Mouse (Mus musculus) kidney, adult 11 months (tissue): Measurements from ENCODE around the gene Atg9b.
"Not testable (repeated sequence)": the region's sequence is repeated elsewhere in the genome, so short reads cannot be mapped to it uniquely, and the experiment has no call there.

Experiments
- DNase-seq: peaks from one replicate; pipeline ENCODE4 v3.0.0; 2022

Gene Atg9b

DNA sequence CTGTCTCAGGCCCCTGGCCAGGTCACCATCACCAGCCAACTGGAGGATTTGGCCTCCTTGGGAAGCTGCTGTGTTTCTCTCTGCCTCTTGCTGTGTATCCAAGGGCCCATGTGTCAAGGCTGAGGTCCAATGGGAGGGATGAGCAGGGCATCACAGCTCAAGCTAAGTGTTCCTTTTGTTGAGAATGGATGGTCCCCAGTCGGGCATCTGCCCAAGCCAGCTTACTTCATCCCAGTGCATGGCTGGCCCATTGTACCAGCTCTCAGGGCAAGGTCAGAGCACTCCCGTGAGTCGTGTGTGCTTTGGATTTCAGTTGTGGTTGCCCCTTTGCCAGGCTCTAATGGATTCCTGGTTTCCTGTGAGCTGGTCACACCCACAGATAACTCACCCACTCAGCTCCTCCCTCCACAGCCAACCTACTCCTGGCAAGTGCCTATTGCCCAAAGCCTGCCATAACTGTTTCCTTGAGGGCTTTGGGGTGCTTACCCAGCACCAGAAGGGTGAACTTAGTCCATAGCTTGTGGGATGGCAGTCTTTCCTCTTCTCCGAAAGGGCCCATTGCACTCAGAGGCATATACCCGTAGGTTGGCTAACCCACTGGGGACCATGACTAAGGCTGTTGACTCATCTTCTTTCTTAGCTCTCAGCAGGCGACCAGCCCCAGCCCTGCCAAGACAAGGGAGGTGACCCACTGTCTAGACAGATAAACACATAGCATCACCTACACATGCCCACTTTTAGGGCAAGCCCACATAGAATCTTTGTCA, 12.8 kb upstream of the Atg9b start:
- DNase-seq = no peak

DNA sequence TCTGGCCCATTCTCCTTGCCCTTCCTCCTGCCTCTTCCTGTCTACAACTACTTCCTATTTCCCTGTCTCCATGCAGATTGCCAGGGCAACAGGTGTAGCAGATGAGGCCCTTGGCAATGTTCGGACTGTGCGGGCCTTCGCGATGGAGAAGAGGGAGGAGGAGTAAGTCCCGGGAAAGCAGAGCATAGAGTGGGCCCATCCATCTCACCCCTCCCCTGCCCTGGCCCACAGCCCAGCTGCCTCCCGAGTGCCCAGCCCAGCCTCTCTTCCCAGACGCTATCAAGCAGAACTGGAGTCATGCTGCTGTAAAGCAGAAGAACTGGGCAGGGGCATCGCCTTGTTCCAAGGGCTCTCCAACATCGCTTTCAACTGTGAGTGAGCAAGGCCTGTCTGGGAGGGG, 10.0 kb upstream of the Atg9b start:
- DNase-seq = no peak

DNA sequence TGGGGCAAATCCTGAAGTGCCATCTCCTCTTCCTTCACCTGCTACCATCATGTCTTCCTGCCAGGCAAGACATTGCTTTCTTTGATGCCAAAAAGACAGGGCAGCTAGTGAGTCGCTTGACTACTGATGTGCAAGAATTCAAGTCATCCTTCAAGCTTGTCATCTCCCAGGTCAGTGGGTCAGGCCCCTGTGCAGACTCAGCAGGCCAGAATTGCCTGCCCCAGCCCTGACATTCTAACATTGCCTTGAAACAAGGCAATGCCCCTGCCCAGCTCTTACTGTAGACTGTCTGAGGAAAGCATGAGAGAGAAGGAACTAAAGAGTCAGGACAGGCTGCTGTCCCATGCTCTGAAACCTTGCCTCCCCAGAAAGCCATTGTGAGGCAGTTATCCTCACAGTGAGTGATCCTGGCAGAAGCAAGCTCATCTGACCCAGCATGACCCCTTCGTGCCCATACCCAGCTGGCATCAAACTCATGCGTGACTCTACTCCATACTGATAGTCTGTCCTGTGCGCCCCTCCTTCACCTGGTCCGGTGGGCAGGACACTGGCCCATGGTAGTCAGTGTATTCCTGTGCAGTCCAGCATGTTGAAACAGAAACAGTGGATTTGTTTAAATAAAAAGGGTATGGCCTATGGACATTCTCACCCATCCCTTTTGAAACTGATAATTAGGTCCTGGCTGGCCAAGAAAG, 9.1 kb upstream of the Atg9b start:
- no peak for DNase-seq

DNA sequence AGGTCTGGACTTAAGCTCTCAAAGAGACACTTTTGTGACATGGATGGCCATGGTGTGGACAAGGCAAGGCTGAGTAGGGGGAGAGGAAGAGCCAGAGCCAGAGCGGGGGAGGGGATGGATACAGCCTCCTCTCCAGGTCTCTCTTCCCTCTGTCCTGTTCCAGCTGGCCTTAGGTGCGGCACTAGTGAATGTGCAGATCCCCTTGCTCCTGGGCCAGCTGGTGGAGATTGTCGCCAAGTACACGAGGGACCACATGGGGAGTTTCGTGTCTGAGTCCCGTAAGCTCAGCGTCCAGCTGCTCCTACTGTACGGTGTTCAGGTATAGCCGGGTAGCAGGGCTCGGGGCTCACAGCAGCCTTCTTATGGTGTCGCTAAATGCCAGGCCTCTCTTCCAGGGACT, 8.4 kb upstream of the Atg9b start:
- DNase-seq = no peak

DNA sequence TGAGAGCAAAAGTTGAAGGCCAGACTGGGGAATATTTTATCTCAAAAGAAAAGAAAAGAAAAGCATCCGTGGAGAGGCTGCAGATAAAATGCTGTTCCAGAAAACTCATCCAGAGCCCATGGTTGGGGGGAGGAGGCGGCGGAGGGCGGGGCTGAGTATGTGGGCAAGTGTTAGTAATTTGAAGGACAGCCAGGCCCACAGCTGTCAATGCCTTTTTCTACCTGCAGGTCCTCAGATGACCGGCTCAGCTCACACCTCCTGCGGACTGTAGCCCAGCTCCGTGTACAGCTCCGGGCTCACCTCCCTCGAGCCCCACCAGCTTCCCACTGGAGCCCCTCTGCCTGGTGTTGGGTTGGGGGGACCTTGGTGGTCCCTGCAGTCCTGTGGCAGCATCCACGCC, 7.7 kb upstream of the Atg9b start:
- DNase-seq = no peak

DNA sequence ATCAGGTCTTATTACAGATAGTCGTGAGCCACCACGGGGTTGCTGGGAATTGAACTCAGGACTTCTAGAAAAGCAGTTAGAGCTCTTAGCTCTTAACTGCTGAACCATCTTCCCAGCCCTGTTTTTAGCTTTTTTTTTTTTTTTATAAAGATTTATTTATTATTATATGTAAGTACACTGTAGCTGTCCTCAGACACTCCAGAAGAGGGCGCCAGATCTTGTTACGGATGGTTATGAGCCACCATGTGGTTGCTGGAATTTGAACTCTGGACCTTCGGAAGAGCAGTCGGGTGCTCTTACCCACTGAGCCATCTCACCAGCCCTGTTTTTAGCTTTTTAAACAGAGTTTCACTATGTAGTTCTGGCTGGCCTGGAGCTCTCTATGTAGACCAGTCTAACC, 4.3 kb upstream of the Atg9b start:
- DNase-seq = not testable (repeated sequence)

DNA sequence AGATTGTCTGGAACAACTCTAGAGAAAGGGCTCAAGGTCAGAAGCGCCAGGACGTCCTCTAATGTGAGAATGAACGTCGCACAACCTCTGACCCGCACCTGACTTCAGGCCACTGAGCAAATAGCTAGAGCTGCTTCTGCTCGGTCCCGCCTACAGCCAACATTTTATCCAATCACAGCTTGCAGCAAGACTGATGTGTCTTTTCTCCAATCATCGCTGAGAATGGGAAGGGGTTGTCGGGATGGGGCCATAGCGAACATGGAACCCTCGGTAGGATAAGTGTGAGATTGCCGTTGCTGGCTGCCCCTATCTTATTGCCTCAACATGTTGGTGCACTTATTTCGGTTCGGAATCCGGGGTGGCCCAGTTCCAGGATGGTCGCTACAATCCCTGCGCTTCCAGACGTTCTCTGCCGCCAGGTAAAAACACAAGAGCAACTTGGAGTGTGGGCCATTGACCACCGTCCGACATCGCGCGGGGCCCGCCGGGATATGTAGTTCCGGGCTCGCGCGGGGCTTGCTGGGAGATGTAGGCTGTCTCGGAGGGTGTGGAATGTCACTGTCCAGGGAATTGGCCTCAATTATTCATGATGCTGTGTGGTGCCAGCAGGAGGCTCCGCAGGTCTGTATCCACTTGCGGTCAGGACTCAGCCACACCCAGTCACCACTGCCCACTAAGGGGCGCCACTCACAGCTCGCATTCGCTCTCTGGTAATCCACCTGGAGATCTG, 2.4 kb upstream of the Atg9b start:
- DNase-seq = peak; percentile 98

DNA sequence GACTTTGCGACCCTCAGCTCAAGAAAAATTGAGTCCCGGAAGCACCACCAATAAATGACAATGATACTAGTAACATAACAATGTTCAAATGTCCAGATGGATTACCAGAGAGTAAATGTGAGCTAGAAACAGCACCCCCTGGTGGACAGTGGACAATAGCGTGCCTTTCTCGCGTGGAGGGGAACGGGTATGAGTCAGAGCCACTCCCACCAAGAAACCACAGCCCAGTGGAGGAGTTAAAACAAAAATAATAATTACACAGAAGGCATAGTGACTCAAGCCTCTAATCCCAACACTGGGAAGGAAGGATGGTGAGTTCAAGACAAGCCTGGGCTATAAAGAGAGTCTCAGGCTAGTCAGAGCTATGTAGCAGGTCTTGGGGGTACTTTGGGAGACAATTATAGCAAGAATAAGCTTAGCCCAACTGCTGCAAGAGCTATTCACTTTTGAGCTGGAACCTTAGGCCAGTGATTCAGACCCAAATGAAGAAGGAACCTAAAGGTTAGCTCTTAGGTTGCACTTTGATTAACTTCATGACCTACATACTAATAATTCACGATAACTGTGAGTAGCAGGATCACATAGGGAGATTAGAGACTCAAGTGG, 1.6 kb upstream of the Atg9b start, which contains the start of gene Abcb8:
Gene Abcb8, plus strand, starts transcription at position 272 of the 606 bp plus-strand sequence.
- DNase-seq = peak; percentile 72

DNA sequence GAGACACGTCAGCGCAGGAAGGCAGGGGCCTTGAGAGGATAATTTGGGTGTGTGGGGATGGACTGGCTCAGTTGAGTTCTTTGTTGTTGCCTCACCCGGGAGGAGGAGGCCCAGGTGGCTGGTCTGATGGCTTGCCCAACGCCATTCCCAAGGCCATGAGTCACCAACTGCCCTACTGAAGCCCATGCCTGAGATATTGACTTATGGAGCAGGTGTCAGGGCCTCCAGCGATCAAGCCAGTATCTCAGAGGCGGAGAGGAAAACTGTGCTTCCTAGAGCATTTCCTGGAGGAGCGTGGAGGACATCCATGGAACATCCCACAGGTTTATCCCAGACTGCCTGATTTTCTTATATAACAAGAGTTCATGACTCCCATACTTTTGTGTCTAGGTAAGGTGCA, 781 bp upstream of the Atg9b start:
- peak; percentile 27 for DNase-seq

DNA sequence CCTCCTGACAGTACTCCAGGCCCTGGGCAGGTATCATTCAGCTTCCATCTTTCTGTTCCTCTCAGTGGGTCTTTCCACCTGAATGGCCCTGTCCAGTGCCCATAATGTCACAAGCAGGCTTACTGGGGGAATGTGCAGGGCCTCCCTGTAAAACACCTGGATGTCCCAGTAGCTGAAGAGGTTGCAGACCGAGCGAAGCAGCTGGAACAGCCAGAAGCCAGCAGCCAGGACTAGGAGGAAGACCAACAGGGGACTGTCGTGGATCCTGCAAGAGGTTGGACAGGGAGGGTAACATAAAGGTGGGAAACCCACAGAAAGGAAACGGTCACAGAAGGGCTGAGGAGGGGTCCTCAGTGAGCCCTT, 2.3 kb downstream of the Atg9b start:
- DNase-seq = no peak

DNA sequence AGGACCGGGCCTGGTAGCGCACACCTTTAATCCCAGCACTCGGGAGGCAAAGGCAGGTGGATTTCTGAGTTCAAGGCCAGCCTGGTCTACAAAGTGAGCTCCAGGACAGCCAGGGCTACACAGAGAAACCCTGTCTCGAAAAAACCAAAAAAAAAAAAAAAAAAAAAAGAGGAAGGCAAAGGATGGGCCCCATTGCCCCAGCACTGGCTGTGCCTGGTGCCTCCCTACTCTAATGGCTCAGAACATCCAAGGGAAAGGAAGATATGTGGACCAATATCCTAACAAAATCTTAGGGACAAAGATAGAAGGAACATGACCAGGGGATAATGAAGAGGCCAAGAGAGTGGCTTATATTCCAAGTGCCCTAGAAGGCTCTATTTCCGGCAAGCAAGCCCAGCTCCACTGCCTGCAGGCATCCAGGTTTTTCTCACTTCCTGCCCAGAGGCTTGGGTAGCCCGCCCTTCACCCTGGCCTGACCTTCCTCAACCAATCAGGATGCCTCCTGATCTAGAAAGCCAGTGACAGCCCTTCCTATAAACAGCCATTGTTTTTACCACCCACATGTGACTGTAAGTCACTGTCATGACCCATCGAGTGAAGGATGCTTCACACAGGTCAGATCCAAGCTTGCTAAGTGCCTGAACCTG, 2.8 kb downstream of the Atg9b start:
- DNase-seq = peak; percentile 32

DNA sequence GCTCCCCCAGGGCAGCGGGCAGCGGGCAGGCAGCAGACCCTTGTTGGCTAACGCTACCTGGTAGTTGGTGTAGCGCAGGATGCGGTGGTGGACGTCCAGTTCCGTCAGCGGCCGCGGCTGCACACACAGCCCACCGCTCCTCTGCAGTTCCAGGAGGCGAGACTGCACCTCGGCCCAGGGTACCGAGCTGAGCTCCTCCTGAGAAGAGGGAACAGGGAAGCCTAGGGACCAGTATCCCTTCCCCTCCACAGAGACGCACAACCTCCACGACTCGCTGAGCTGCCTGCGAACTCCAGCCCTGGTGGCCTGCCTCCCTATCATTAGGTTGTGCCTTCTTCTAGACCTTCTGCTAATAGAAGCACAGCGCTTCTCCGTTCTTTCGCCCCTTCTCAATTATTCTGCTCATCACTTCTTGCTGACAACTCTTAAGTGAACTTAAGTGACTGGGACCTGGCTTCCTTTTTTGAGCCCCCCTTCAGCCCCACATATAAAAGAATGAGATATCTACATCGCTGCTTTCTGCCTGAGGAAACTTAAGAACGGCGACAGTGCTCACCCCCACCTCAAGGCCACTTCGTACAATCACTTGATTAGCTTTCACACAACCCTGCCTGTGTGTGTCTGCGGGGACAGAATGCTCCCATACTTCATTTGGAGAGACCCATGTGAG, 3.6 kb downstream of the Atg9b start:
- no peak for DNase-seq

DNA sequence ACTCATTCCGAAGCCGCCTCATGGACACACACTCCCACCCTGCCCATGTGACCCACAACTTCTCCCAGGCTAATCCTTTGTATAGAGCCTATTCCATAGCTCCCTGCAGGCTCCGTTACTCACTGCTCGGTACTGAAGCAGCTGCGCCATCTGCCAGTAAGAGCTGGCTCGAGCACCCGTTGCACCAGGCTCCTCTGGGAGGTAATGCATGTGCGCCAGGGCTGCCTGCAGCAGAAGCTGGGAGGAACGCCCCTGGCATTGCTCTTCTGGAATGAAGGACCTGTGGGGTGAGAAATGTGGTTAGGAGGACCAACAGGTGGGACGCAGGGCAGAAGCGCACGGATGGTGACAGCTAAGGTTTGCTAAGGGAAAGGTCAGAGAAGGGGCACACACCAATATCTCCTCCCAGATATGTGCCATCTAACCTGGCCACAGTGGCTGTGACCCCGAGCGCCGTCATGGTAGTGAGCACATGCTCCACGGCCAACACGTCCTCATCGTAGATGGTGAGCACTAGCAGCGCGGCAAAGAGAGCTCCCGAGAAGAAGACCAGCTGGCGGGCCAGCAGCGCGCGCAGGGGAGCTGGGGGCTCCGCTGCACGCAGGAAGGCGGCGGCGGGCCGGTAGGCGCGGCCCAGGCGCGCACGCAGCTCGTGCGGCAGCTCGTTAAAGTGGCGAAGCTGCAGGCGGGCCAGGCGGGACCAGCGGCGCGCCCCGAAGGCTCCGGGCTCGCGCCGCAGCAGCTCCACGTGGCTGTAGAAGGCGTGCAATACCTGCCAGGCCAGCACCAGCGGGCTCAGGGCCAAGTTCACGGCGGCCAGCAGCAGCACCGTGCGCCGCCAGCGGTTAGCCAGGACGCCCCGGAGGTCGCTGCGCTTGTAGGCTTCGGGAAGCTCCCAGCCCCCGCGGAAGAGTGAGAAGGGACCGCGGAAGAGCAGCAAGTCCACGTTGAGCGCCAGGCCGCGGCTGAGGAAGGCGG, 4.4 kb downstream of the Atg9b start:
- peak; percentile 72 for DNase-seq

DNA sequence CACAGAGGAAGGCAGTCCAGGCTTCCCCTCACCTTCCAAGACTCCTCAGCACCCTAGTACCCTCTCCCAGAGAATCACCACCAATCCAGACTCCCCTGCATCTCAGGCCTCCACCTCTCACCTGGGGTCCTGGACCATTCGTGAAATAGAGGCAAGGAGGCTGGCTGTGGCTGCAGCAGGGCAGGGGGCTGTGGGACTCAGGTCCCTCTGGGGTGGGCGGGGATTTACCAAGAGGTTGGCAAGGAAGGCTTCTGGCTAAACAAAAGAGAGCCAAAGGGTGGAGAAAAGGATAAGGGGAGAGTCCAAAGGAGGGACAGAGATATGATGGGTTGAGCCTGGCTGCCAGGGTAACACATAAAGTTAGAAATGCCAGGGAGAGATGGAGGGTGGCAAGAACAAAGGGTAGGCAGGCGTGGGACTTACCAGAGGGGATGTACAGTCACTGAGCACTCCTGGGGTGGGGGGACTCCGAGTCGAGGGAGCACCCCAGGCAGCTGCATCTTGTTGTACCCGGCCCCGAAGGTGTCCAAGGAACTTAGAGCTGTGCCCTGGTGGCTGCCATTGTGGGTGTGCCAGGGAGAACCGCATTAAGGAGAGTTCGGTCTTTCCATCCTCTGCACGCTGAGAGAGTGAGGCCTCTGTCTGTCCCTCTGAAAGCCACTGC, 5.9 kb downstream of the Atg9b start:
- no peak for DNase-seq

DNA sequence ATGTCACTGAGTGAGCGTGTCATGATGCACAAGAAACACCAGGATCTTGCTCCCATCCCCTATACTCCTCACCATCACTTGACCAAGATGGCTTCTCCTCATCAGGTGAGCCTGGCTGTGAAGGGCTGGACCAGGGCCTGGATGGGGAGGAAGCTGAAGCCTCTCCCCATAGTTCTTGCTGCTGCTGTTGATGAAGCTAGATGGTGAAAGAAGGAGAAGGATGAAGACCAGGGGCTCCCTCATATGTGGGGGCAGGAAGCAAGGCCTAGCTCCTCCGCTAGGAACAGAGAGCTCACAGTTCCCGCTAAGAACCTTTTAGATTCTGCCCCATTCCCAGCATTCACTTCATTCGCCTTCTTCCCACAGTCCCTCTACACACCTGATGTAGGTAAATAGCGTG, 6.6 kb downstream of the Atg9b start:
- no peak for DNase-seq

DNA sequence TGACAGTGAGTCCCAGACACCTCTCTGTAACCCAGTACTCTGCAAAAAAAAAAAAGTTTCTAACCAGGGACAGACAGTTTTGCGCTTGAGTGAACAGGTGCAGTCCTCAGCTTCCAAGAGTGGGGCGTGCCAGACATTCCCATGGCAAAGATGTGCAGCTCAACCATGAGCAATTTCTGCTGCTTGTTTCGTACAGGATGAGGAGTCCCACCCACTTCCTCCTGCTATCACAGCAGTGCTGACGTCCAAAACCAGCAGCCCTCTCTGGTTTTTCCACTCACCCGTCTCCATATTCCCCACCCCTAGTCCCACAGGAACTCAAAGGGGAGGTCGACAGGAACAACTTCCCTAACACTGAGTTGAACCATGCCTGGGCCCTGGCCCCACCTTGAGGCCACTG, 7.5 kb downstream of the Atg9b start:
- peak; percentile 54 for DNase-seq

DNA sequence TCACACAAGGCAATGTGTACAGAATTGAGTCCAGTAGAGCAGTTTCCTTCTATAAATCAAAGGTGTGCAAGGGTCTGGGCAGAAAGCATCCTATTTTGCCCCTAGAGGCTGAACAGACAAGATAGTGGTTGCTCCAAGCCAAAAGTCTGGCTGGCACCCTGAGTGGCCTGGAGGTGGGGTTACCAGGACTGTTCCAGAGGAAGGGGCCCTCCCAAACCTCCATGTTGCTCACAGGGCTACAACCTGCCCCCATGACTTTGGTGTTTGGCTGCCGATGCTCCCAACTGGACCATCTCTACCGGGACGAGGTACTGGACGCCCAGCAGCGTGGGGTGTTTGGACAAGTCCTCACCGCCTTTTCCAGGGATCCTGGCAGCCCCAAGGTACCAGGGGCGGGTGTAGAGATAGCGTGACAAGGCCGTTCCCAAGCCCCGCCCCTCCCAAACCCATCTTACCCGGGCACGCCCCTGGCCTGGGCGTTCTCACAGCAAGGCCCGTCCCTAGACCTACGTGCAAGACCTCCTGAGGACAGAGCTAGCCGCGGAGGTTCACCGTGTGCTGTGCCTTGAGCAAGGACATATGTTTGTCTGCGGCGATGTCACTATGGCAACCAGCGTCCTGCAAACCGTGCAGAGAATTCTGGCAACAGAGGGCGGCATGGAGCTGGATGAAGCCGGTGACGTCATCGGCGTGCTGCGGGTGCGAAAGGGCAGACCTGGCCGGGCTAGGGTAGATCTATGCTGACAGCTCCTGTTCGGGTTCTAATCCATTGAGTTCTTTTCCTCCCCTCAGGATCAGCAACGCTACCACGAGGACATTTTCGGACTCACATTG, 8.7 kb downstream of the Atg9b start:
- DNase-seq = peak; percentile 87

DNA sequence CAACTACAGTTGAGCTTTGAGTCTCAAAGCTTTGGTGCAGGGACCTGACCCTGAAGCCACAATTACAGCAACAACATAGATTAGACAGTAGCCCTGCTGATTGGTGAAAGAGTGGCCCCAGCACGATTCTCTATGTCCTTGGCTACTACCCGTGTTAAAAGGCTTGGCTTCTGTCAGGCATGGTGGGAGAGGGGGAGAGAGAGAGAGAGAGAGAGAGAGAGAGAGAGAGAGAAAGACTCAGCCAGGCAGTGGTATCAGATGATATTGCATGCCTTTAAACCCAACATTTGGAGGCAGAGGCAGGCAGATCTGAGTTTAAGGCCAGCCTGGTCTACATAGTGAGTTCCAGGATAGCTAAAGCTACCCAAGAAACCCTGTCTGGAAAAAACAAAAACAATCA, 10.0 kb downstream of the Atg9b start:
- DNase-seq = no peak

DNA sequence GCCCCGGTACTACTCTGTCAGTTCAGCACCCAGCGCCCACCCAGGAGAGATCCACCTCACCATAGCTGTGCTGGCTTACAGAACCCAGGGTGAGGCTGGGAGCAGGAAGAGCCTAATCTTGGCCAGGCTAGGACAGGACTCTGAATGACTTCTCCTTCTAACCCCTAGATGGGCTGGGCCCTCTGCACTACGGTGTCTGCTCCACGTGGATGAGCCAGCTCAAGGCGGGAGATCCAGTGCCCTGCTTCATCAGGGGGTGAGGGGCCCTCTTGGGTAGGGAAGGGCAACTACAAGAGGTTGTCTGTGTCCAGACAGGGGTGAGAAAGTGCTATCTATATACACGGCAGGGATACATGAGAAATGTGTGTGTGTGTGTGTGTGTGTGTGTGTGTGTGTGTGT, 10.5 kb downstream of the Atg9b start:
- DNase-seq = no peak

DNA sequence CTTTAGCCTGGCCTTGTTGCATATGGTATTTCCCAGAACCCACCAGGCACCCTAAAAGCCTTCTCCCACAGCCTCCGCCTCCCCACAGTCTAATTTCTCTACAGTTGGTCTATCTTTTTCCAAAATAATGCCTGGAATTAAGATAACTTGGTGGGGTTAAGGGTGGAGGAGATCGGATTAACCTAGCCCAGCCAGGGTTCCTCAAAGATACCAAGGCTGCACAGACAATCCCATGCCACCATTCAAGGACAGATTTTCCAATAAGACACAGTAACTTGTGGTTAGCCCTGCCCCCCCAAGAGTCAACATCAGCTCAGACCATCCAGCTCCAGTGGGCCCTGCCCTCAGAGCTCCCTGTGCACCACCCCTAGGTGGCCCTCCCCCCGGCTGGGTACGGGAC, 11.4 kb downstream of the Atg9b start:
- DNase-seq = no peak
